Mouse (Mus musculus) ES-Bruce4 (cell line): ENCODE results near the gene Ccdc96.

Experiments
- CTCF ChIP-seq: IDR thresholded peaks from one replicate; pipeline ENCODE4 v1.8.1; 2011; ENCODE audit warnings: low read depth, low read length
- EP300 ChIP-seq: IDR thresholded peaks from 2 replicates; pipeline ENCODE4 v1.6.1; 2011; ENCODE audit warnings: low read depth, low read length; ENCODE audit not compliant: insufficient read depth
- POLR2A ChIP-seq: IDR thresholded peaks from one replicate; pipeline ENCODE4 v1.8.1; 2011; ENCODE audit warnings: low read length; ENCODE audit not compliant: insufficient read depth

- TF ChIP-seq POLR2A, result no peak
- no peak for TF ChIP-seq CTCF
- TF ChIP-seq EP300, result no peak
These were observed 6.9 kb upstream of the Ccdc96 start for GRCm38 (mm10) chr5:36477486-36477885.
